Mouse (Mus musculus) monocyte, adult 59 days (primary cell): ENCODE results near the gene Krt14. TPM values are rescaled to one million over a fixed set of nuclear protein-coding genes. Genes with fewer than 3 reads are reported as not detected.

Experiments
- total RNA-seq, 2 experiments: library from RNA; stranded (reverse); gene quantifications; one replicate each; pipeline ENCODE4 v1.2.4; 2023

Gene Krt14
- not detected for total RNA-seq

DNA sequence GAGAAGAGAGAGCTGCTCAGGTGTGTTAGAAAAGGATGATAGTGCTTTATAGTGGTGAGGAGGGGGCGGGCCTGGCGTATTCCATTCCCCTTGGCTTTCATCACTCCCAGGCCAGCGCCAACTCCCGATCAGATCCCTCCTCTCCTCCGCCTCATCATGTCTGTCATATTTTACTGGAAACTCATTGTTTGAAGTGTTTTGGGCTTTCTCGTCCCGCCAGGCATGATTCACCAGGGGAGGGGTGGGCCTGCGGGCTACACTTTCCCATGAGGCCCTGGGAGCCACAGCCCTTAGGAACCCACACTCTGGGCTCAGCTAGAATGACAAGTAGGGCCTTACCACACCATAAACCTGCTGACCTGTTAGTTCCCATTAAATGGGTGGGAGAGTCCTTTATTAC is at the start of gene Krt14:
Krt14 (minus strand) TSS at position 51 of the 400 bp plus-strand sequence.

DNA sequence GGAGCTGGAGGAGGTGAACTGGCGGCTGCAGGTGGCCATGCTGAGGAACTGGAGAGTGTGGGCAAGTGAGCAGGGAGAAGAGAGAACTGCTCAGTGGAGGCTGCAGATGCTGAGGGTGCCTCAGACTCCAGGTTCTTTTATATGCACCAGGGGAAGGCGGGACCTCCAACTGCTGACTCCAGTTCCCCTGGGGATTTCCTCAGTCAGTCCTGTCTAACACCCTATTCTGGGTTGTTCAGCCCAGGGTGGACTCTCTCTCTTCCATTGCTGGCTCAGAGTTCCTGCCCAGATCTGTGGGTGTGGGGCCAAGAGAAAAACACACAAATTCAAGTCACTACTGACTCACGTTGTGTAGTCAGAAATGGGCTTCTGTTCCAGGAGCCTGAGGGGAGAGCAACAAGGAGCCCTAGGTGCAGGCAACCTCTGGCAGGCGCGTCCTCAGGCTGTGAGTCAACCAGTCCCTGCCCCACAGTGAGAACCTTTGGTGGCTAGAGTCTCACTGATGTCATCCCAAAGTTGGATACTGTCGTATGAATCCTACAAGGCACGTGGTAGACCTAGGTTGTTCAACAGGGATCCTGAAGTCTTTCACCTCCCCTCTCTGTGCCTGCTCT is 41.6 kb upstream of the Krt14 start, which contains the start of gene Krt16:
Krt16 (minus strand) TSS at position 51 of the 614 bp plus-strand sequence.

DNA sequence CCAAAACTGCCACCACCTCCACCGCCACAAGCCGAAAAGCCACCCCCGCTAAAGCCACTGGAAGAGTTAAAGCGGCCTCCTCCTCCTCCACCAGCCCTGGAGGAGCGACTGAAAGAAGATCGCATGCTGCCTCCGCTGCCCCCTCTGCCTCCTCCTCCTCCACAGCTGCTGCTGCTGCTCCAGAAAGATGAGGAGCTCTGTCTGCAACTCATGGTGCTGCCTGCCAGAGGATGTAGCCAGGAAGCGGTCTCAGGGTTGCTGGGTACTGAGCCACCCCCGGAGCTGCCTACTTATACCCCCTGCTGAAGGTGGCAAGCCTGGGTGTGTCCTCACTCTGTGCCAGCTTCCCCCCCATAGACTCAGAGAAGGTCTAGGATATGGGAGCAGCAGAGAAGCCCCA is 14.4 kb downstream of the Krt14 start, which contains the start of gene Krt9:
Krt9 (minus strand) TSS at position 255 of the 400 bp plus-strand sequence.

Other genes starting within 250 kb of the Krt14 start
- not detected for gene Krtap29-1, start 228.5 kb downstream of the Krt14 start, total RNA-seq
- not detected for gene Krtap16-1, start 221.0 kb downstream of the Krt14 start, total RNA-seq
- not detected for gene Krtap17-1, start 213.6 kb downstream of the Krt14 start, total RNA-seq
- not detected for gene Krt33a, start 191.3 kb downstream of the Krt14 start, total RNA-seq
- not detected for gene Krt33b, start 177.7 kb downstream of the Krt14 start, total RNA-seq
- not detected for gene Krt34, start 166.0 kb downstream of the Krt14 start, total RNA-seq
- gene Krt31, start 157.0 kb downstream of the Krt14 start, total RNA-seq, result not detected
- gene Krt32, start 119.3 kb downstream of the Krt14 start, total RNA-seq, result not detected
- not detected for gene Krt35, start 111.3 kb downstream of the Krt14 start, total RNA-seq
- not detected for gene Krt36, start 101.9 kb downstream of the Krt14 start, total RNA-seq
- not detected for gene Krt13, start 86.0 kb downstream of the Krt14 start, total RNA-seq
- gene Krt15, start 71.6 kb downstream of the Krt14 start, total RNA-seq, result not detected
- 1 to 10 TPM in 1 of 2 experiments, under 1 TPM in 1; 0.55 to 1.7 TPM for gene Krt19, start 58.9 kb downstream of the Krt14 start, total RNA-seq
- gene Krt9, start 14.3 kb downstream of the Krt14 start, total RNA-seq, result not detected
- not detected for gene Krt16, start 41.4 kb upstream of the Krt14 start, total RNA-seq
- not detected for gene Krt17, start 53.5 kb upstream of the Krt14 start, total RNA-seq
- not detected for gene Krt42, start 62.3 kb upstream of the Krt14 start, total RNA-seq
- gene Eif1, start 112.3 kb upstream of the Krt14 start, total RNA-seq, result 1,000 to 10,000 TPM; 1,552 to 1,553 TPM
- gene Gast, start 126.9 kb upstream of the Krt14 start, total RNA-seq, result not detected
- 10 to 100 TPM; 18.6 to 22.0 TPM for gene Hap1, start 148.6 kb upstream of the Krt14 start, total RNA-seq
- gene Jup, start 190.2 kb upstream of the Krt14 start, total RNA-seq, result 100 to 1,000 TPM; 124 to 141 TPM
- gene P3h4, start 207.3 kb upstream of the Krt14 start, total RNA-seq, result under 1 TPM; 0.50 to 0.64 TPM
- gene Fkbp10, start 208.1 kb upstream of the Krt14 start, total RNA-seq, result under 1 TPM in 1 of 2 experiments, not detected in 1; 0.34 TPM
- 10 to 100 TPM in 1 of 2 experiments, 1 to 10 TPM in 1; 9.8 to 11.3 TPM for gene Nt5c3b, start 234.3 kb upstream of the Krt14 start, total RNA-seq
- gene Klhl10, start 234.4 kb upstream of the Krt14 start, total RNA-seq, result under 1 TPM in 1 of 2 experiments, not detected in 1; 0.97 TPM